Mouse (Mus musculus): ENCODE data around the gene Mgat5b. TPM values are rescaled to one million over a fixed set of nuclear protein-coding genes. Genes with fewer than 3 reads are reported as not detected.

The Mgat5b gene
- 1.5 and 2.0 TPM in 2 replicates for polyA plus RNA-seq (2014; fragmentation: Nextera tagmentation; extraction: Ambion mirVana)

GRCm38 (mm10) chr11:116918323-116919185 is at the start of gene Mgat5b:
Mgat5b (plus strand) TSS chr11:116918863.
- H3K36me3 ChIP-seq (replicated peaks; ENCODE audit: control insufficient read depth, insufficient read depth, low read depth, low read length) = no peaks in the 10 kb centered on the region
- peaks cover 42% of the 10 kb centered on the region for H3K27me3 ChIP-seq (ENCODE audit: control insufficient read depth, insufficient read depth, low read length)
- peak within 1 kb of the TSS; percentile 97 for H3K4me2 ChIP-seq (ENCODE audit: low read depth, low read length)
- H3K9ac ChIP-seq (replicated peaks; ENCODE audit: low read length) = peak within 1 kb of the TSS; percentile 89
- ATAC-seq (replicated peaks; ENCODE audit: insufficient number of reproducible peaks, low FRiP score, low TSS enrichment, low read depth) (peak; percentile 78), DNase-seq (ENCODE audit: low spot score) (peak; percentile 94)
- no peaks in the 10 kb centered on the region for H3K9me3 ChIP-seq (replicated peaks; ENCODE audit: control insufficient read depth, low read length)
- H3K4me1 ChIP-seq (ENCODE audit: control insufficient read depth, insufficient read depth, low read length) = no peaks in the 10 kb centered on the region
- H3K4me3 ChIP-seq (ENCODE audit: low read depth, low read length) = peak within 1 kb of the TSS; percentile 64
- 1% methylated on average over 72 of the region's 90 CpGs for WGBS
- H3K27ac ChIP-seq (replicated peaks; ENCODE audit: low read depth, low read length) = no peak within 1 kb of the TSS

GRCm38 (mm10) chr11:116869223-116869622 is 49.4 kb upstream of the Mgat5b start:
- DNase-seq (ENCODE audit: low spot score) = no peak
- 86% methylated on average over 8 of the region's 8 CpGs for WGBS
- Histone ChIP-seq H3K36me3 (replicated peaks; ENCODE audit: control insufficient read depth, insufficient read depth, low read depth, low read length) (peaks cover 3% of the 10 kb centered on the region), H3K9me3 (replicated peaks; ENCODE audit: control insufficient read depth, low read length) (no peaks in the 10 kb centered on the region), H3K27ac (replicated peaks; ENCODE audit: low read depth, low read length) (no peak overlapping the region), H3K4me1 (ENCODE audit: control insufficient read depth, insufficient read depth, low read length) (no peaks in the 10 kb centered on the region), H3K4me3 (ENCODE audit: low read depth, low read length) (no peak overlapping the region), H3K4me2 (ENCODE audit: low read depth, low read length) (no peak overlapping the region), H3K9ac (replicated peaks; ENCODE audit: low read length) (no peak overlapping the region), H3K27me3 (ENCODE audit: control insufficient read depth, insufficient read depth, low read length) (no peaks in the 10 kb centered on the region)
- no peak for ATAC-seq (replicated peaks; ENCODE audit: insufficient number of reproducible peaks, low FRiP score, low TSS enrichment, low read depth)

DNA sequence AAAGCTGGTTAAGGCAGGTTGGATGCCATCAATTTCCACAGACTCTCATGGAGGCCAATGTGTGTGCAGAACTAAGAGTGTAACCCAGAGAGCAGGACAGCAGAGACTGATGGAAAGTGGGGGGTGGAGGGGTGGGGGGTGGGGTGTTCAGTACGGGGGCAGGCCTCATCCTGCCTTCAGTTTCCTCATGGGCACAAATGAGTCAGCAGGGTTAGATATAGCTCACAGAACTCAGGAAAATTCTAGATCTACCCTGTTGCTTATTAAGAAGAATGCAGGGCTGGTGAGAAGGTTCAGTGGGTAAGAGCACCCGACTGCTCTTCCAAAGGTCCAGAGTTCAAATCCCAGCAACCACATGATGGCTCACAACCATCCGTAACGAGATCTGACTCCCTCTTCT is 49.0 kb upstream of the Mgat5b start:
- no peak overlapping the region for H3K4me2 ChIP-seq (ENCODE audit: low read depth, low read length)
- DNase-seq (ENCODE audit: low spot score) (no peak), ATAC-seq (replicated peaks; ENCODE audit: insufficient number of reproducible peaks, low FRiP score, low TSS enrichment, low read depth) (no peak)
- no peak overlapping the region for H3K4me3 ChIP-seq (ENCODE audit: low read depth, low read length)
- H3K4me1 ChIP-seq (ENCODE audit: control insufficient read depth, insufficient read depth, low read length) = no peaks in the 10 kb centered on the region
- no peak overlapping the region for H3K27ac ChIP-seq (replicated peaks; ENCODE audit: low read depth, low read length)
- H3K27me3 ChIP-seq (ENCODE audit: control insufficient read depth, insufficient read depth, low read length) = no peaks in the 10 kb centered on the region
- H3K9me3 ChIP-seq (replicated peaks; ENCODE audit: control insufficient read depth, low read length) = no peaks in the 10 kb centered on the region
- WGBS = 82% methylated on average over 4 of the region's 4 CpGs
- peaks cover 3% of the 10 kb centered on the region for H3K36me3 ChIP-seq (replicated peaks; ENCODE audit: control insufficient read depth, insufficient read depth, low read depth, low read length)
- H3K9ac ChIP-seq (replicated peaks; ENCODE audit: low read length) = no peak overlapping the region

GRCm38 (mm10) chr11:116871538-116871937 is 47.1 kb upstream of the Mgat5b start:
- no peak overlapping the region for H3K4me3 ChIP-seq (ENCODE audit: low read depth, low read length)
- DNase-seq (ENCODE audit: low spot score) (no peak), ATAC-seq (replicated peaks; ENCODE audit: insufficient number of reproducible peaks, low FRiP score, low TSS enrichment, low read depth) (no peak)
- H3K36me3 ChIP-seq (replicated peaks; ENCODE audit: control insufficient read depth, insufficient read depth, low read depth, low read length) = no peaks in the 10 kb centered on the region; the same call in 1 of the 2 replicates
- 79% methylated on average over 9 of the region's 9 CpGs for WGBS
- no peak overlapping the region for H3K4me2 ChIP-seq (ENCODE audit: low read depth, low read length)
- no peak overlapping the region for H3K9ac ChIP-seq (replicated peaks; ENCODE audit: low read length)
- no peaks in the 10 kb centered on the region for H3K27me3 ChIP-seq (ENCODE audit: control insufficient read depth, insufficient read depth, low read length)
- H3K4me1 ChIP-seq (ENCODE audit: control insufficient read depth, insufficient read depth, low read length) = no peaks in the 10 kb centered on the region
- H3K27ac ChIP-seq (replicated peaks; ENCODE audit: low read depth, low read length) = no peak overlapping the region
- H3K9me3 ChIP-seq (replicated peaks; ENCODE audit: control insufficient read depth, low read length) = no peaks in the 10 kb centered on the region

DNA sequence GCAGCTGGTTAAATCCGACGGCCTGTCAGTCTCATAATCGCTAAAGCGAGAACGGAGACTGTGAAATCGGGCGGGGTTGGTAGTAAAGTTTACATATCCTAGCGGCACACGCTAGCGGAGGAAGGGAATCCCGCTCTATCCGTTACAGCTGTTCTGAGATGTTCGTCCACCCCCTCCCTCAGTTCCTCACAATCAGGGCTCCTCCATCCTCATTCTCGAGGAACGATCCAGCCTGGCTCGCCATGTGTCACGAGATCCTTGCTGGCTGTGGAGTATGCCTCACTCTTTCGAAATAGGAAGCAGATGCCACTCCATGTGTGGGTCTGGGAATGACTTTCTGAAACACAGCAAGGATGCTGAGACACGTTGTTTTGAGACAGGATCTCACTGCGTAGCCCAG is 44.7 kb upstream of the Mgat5b start:
- Histone ChIP-seq H3K4me1 (ENCODE audit: control insufficient read depth, insufficient read depth, low read length) (no peaks in the 10 kb centered on the region), H3K4me3 (ENCODE audit: low read depth, low read length) (no peak overlapping the region), H3K36me3 (replicated peaks; ENCODE audit: control insufficient read depth, insufficient read depth, low read depth, low read length) (no peaks in the 10 kb centered on the region; the same call in 1 of the 2 replicates), H3K27me3 (ENCODE audit: control insufficient read depth, insufficient read depth, low read length) (no peaks in the 10 kb centered on the region), H3K27ac (replicated peaks; ENCODE audit: low read depth, low read length) (no peak overlapping the region), H3K9me3 (replicated peaks; ENCODE audit: control insufficient read depth, low read length) (no peaks in the 10 kb centered on the region), H3K9ac (replicated peaks; ENCODE audit: low read length) (no peak overlapping the region), H3K4me2 (ENCODE audit: low read depth, low read length) (no peak overlapping the region)
- WGBS = 82% methylated on average over 20 of the region's 20 CpGs
- ATAC-seq (replicated peaks; ENCODE audit: insufficient number of reproducible peaks, low FRiP score, low TSS enrichment, low read depth) (no peak), DNase-seq (ENCODE audit: low spot score) (peak; percentile 9)

DNA sequence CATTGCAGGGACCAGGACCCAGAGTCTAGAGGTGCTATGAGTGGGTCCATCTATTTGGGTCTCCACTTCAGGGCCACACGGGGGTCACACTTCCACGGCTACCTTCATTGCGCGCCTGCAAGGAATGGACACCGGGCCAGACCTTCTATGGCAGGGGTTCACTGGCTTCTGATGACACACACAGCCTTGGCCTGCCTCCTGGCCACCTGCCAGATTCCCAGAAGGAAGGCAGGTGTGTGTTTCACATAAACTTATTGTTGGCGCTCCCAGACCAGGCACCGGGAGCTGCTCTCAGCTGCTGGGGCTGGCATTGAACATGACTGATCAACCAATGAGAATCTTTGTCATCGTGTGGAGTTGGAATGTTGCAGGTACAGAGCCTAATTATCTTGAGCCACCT is 40.2 kb upstream of the Mgat5b start:
- 95% methylated on average over 8 of the region's 8 CpGs for WGBS
- Histone ChIP-seq H3K36me3 (replicated peaks; ENCODE audit: control insufficient read depth, insufficient read depth, low read depth, low read length) (no peaks in the 10 kb centered on the region; the same call in 1 of the 2 replicates), H3K27ac (replicated peaks; ENCODE audit: low read depth, low read length) (no peak overlapping the region), H3K27me3 (ENCODE audit: control insufficient read depth, insufficient read depth, low read length) (no peaks in the 10 kb centered on the region), H3K4me1 (ENCODE audit: control insufficient read depth, insufficient read depth, low read length) (no peaks in the 10 kb centered on the region), H3K9ac (replicated peaks; ENCODE audit: low read length) (no peak overlapping the region), H3K9me3 (replicated peaks; ENCODE audit: control insufficient read depth, low read length) (no peaks in the 10 kb centered on the region), H3K4me2 (ENCODE audit: low read depth, low read length) (no peak overlapping the region), H3K4me3 (ENCODE audit: low read depth, low read length) (no peak overlapping the region)
- no peak for DNase-seq (ENCODE audit: low spot score)
- ATAC-seq (replicated peaks; ENCODE audit: insufficient number of reproducible peaks, low FRiP score, low TSS enrichment, low read depth) = no peak

DNA sequence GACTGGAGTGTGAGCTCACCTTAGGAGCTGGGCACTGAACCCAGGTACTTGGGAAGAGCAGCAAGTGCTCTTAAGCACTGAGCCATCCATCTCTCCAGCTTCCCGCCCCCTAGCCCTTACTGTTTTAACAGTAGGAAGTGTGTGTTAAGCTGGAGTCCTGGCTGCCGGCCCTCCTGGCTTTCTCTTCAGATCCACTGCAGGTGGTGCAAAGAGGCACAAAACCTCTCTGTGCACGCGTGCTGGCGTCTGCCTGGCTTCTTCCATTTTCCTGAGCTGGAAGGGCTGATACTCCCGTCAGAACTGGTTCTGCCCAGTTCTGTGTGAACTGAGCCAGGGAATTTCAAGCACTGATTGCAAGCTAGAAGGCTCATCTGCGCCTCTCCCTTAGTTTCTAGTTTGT is 37.8 kb upstream of the Mgat5b start:
- Histone ChIP-seq H3K27ac (replicated peaks; ENCODE audit: low read depth, low read length) (no peak overlapping the region), H3K9ac (replicated peaks; ENCODE audit: low read length) (no peak overlapping the region), H3K4me2 (ENCODE audit: low read depth, low read length) (no peak overlapping the region), H3K9me3 (replicated peaks; ENCODE audit: control insufficient read depth, low read length) (no peaks in the 10 kb centered on the region), H3K27me3 (ENCODE audit: control insufficient read depth, insufficient read depth, low read length) (no peaks in the 10 kb centered on the region), H3K4me1 (ENCODE audit: control insufficient read depth, insufficient read depth, low read length) (no peaks in the 10 kb centered on the region), H3K4me3 (ENCODE audit: low read depth, low read length) (no peak overlapping the region), H3K36me3 (replicated peaks; ENCODE audit: control insufficient read depth, insufficient read depth, low read depth, low read length) (no peaks in the 10 kb centered on the region)
- ATAC-seq (replicated peaks; ENCODE audit: insufficient number of reproducible peaks, low FRiP score, low TSS enrichment, low read depth) (no peak), DNase-seq (ENCODE audit: low spot score) (no peak)
- 66% methylated on average over 7 of the region's 7 CpGs for WGBS

DNA sequence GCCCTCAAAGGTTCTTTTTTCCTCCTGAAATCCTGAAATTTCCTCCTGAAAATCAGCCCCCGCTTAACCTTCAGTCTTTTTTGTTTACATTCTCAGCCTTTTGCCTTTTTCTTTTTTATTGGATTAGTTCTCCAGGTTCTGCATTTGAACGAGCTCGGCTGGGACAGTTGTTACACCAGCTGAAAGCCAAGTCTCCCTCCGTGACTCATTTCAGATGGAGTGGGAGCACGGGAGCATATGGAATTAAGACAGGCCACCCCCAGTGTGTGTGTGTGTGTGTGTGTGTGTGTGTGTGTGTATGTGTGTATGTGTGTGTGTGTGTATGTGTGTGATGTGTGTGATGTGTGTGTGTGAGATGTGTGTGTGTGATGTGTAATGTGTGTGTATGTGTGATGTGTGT is 37.2 kb upstream of the Mgat5b start:
- no peak for DNase-seq (ENCODE audit: low spot score)
- Histone ChIP-seq H3K27me3 (ENCODE audit: control insufficient read depth, insufficient read depth, low read length) (no peaks in the 10 kb centered on the region), H3K4me3 (ENCODE audit: low read depth, low read length) (no peak overlapping the region), H3K4me2 (ENCODE audit: low read depth, low read length) (no peak overlapping the region), H3K9me3 (replicated peaks; ENCODE audit: control insufficient read depth, low read length) (no peaks in the 10 kb centered on the region), H3K4me1 (ENCODE audit: control insufficient read depth, insufficient read depth, low read length) (no peaks in the 10 kb centered on the region), H3K36me3 (replicated peaks; ENCODE audit: control insufficient read depth, insufficient read depth, low read depth, low read length) (no peaks in the 10 kb centered on the region), H3K9ac (replicated peaks; ENCODE audit: low read length) (no peak overlapping the region), H3K27ac (replicated peaks; ENCODE audit: low read depth, low read length) (no peak overlapping the region)
- no peak for ATAC-seq (replicated peaks; ENCODE audit: insufficient number of reproducible peaks, low FRiP score, low TSS enrichment, low read depth)
- 66% methylated on average over 5 of the region's 5 CpGs for WGBS

Data from embryonic facial prominence, embryonic 11.5 days (tissue).